Mouse (Mus musculus) intestine, embryonic 15.5 days (tissue): ENCODE measurements around the gene Gpr146. TPM values are rescaled to one million over a fixed set of nuclear protein-coding genes. Genes with fewer than 3 reads are reported as not detected.

ENCODE experiments used
- ATAC-seq: fragments of 200-750 bp; cut with Nextera tagmentation; 2 replicates; pipeline ENCODE4 v1.8.0; 2017; ENCODE audit warnings: moderate TSS enrichment, moderate library complexity
- H3K27ac ChIP-seq: fragments of 300-500 bp; sonication (generic); 2 replicates; pipeline ENCODE4 v1.5.1; 2015; ENCODE audit warnings: mild to moderate bottlenecking, inconsistent platforms
- H3K27me3 ChIP-seq: fragments of 300-500 bp; sonication (generic); replicated peaks from 2 replicates; pipeline ENCODE4 v1.6.1; 2015; ENCODE audit warnings: inconsistent platforms
- H3K36me3 ChIP-seq: fragments of 300-500 bp; sonication (generic); 2 replicates; pipeline ENCODE4 v1.6.1; 2015; ENCODE audit warnings: inconsistent platforms
- H3K4me1 ChIP-seq: fragments of 300-500 bp; sonication (generic); replicated peaks from 2 replicates; pipeline ENCODE4 v1.6.1; 2015; ENCODE audit warnings: inconsistent platforms
- H3K4me2 ChIP-seq: fragments of 300-500 bp; sonication (generic); replicated peaks from 2 replicates; pipeline ENCODE4 v1.6.1; 2015; ENCODE audit warnings: mild to moderate bottlenecking, inconsistent platforms
- H3K4me3 ChIP-seq: fragments of 300-500 bp; sonication (generic); replicated peaks from 2 replicates; pipeline ENCODE4 v1.5.1; 2015; ENCODE audit warnings: inconsistent platforms
- H3K9ac ChIP-seq: fragments of 300-500 bp; sonication (generic); 2 replicates; pipeline ENCODE4 v1.6.1; 2015; ENCODE audit warnings: inconsistent platforms
- H3K9me3 ChIP-seq: fragments of 300-500 bp; sonication (generic); 2 replicates; pipeline ENCODE4 v1.6.1; 2016; ENCODE audit warnings: inconsistent platforms
- WGBS: fragments of 180-500 bp; shearing (Covaris S2); methylation state at CpG from one replicate; pipeline ENCODE4 v1.1.7; 2015; 5-methylcytosine and 5-hydroxymethylcytosine counted together
- polyA plus RNA-seq: library from polyadenylated mRNA; unstranded; fragments of >200 nt; fragmentation: Nextera tagmentation; extraction: Ambion mirVana; gene quantifications from 2 replicates; pipeline ENCODE4 v1.2.1, GENCODE M21; 2015

Gpr146 gene
- polyA plus RNA-seq, 1 experiment from 2014 or later, result 2.2 TPM

- no peak overlapping the region for H3K27ac ChIP-seq
- no peak overlapping the region for H3K4me3 ChIP-seq
- WGBS, result 64% methylated on average over 7 of the region's 7 CpGs
- H3K27me3 ChIP-seq, result no peaks in the 10 kb centered on the region
- no peaks in the 10 kb centered on the region for H3K36me3 ChIP-seq
- no peaks in the 10 kb centered on the region for H3K9me3 ChIP-seq
- H3K4me1 ChIP-seq, result peaks cover 12% of the 10 kb centered on the region
- no peak overlapping the region for H3K9ac ChIP-seq
- no peak for ATAC-seq
- H3K4me2 ChIP-seq, result no peak overlapping the region
These were observed 13.6 kb upstream of the Gpr146 start for GRCm38 (mm10) chr5:139363858-139364257.

- H3K27ac ChIP-seq, result no peak overlapping the region
- H3K4me2 ChIP-seq, result 0 out of 2 replicates have a peak overlapping the region, but pooled peaks have one; percentile 23
- H3K9ac ChIP-seq, result 0 out of 2 replicates have a peak overlapping the region, but pooled peaks have one; percentile 21
- H3K9me3 ChIP-seq, result no peaks in the 10 kb centered on the region
- ATAC-seq, result peak; percentile 26; the same call in 1 of the 2 replicates
- WGBS, result 25% methylated on average over 12 of the region's 12 CpGs
- H3K36me3 ChIP-seq, result no peaks in the 10 kb centered on the region
- no peaks in the 10 kb centered on the region for H3K27me3 ChIP-seq
- peaks cover 12% of the 10 kb centered on the region for H3K4me1 ChIP-seq
- no peak overlapping the region for H3K4me3 ChIP-seq
These were observed 13.1 kb upstream of the Gpr146 start for GRCm38 (mm10) chr5:139364260-139364910.

- no peak overlapping the region for H3K27ac ChIP-seq
- no peak for ATAC-seq
- H3K9me3 ChIP-seq, result no peaks in the 10 kb centered on the region
- H3K9ac ChIP-seq, result peak overlapping the region; percentile 8; the same call in 1 of the 2 replicates
- peaks cover 12% of the 10 kb centered on the region for H3K4me1 ChIP-seq
- no peak overlapping the region for H3K4me2 ChIP-seq
- no peaks in the 10 kb centered on the region for H3K36me3 ChIP-seq
- H3K4me3 ChIP-seq, result no peak overlapping the region
- WGBS, result 31% methylated on average over 5 of the region's 5 CpGs
- H3K27me3 ChIP-seq, result no peaks in the 10 kb centered on the region
These were observed 12.5 kb upstream of the Gpr146 start for GRCm38 (mm10) chr5:139364911-139365571.

GRCm38 (mm10) chr5:139365827-139366226, 11.7 kb upstream of the Gpr146 start:
- Histone ChIP-seq H3K4me1 (peaks cover 12% of the 10 kb centered on the region), H3K27me3 (no peaks in the 10 kb centered on the region), H3K9me3 (no peaks in the 10 kb centered on the region), H3K36me3 (no peaks in the 10 kb centered on the region), H3K4me3 (no peak overlapping the region), H3K4me2 (no peak overlapping the region), H3K9ac (no peak overlapping the region), H3K27ac (no peak overlapping the region)
- 77% methylated on average over 1 of the region's 1 CpGs for WGBS
- ATAC-seq, result no peak

GRCm38 (mm10) chr5:139366484-139366883, 11.0 kb upstream of the Gpr146 start:
- Histone ChIP-seq H3K27ac (no peak overlapping the region), H3K9me3 (no peaks in the 10 kb centered on the region), H3K4me3 (no peak overlapping the region), H3K9ac (no peak overlapping the region), H3K27me3 (no peaks in the 10 kb centered on the region), H3K36me3 (no peaks in the 10 kb centered on the region), H3K4me1 (peaks cover 15% of the 10 kb centered on the region), H3K4me2 (no peak overlapping the region)
- WGBS, result 78% methylated on average over 11 of the region's 11 CpGs
- no peak for ATAC-seq

- Histone ChIP-seq H3K4me1 (peaks cover 24% of the 10 kb centered on the region), H3K36me3 (no peaks in the 10 kb centered on the region), H3K4me2 (no peak overlapping the region), H3K9ac (no peak overlapping the region; the same call in 1 of the 2 replicates), H3K27me3 (no peaks in the 10 kb centered on the region), H3K27ac (no peak overlapping the region), H3K9me3 (no peaks in the 10 kb centered on the region), H3K4me3 (no peak overlapping the region)
- no peak for ATAC-seq
- 83% methylated on average over 4 of the region's 4 CpGs for WGBS
These were observed 9.5 kb upstream of the Gpr146 start for GRCm38 (mm10) chr5:139367884-139368458.

- no peak for ATAC-seq
- Histone ChIP-seq H3K36me3 (no peaks in the 10 kb centered on the region), H3K27me3 (no peaks in the 10 kb centered on the region), H3K4me3 (no peak overlapping the region), H3K27ac (no peak overlapping the region), H3K4me2 (no peak overlapping the region), H3K4me1 (peaks cover 26% of the 10 kb centered on the region), H3K9ac (no peak overlapping the region), H3K9me3 (no peaks in the 10 kb centered on the region)
- WGBS, result 82% methylated on average over 11 of the region's 11 CpGs
These were observed 8.7 kb upstream of the Gpr146 start for GRCm38 (mm10) chr5:139368638-139369320.

GRCm38 (mm10) chr5:139370336-139370735, 7.2 kb upstream of the Gpr146 start:
- H3K36me3 ChIP-seq, result no peaks in the 10 kb centered on the region
- peaks cover 17% of the 10 kb centered on the region for H3K4me1 ChIP-seq
- no peak overlapping the region for H3K4me2 ChIP-seq
- H3K27ac ChIP-seq, result no peak overlapping the region
- no peak for ATAC-seq
- H3K9ac ChIP-seq, result no peak overlapping the region
- WGBS, result 84% methylated on average over 6 of the region's 6 CpGs
- no peak overlapping the region for H3K4me3 ChIP-seq
- no peaks in the 10 kb centered on the region for H3K27me3 ChIP-seq
- H3K9me3 ChIP-seq, result no peaks in the 10 kb centered on the region

- Histone ChIP-seq H3K36me3 (no peaks in the 10 kb centered on the region), H3K27ac (no peak overlapping the region), H3K4me3 (peak overlapping the region; percentile 63), H3K4me1 (peaks cover 16% of the 10 kb centered on the region; the same call in 1 of the 2 replicates), H3K9me3 (no peaks in the 10 kb centered on the region), H3K27me3 (no peaks in the 10 kb centered on the region), H3K4me2 (peak overlapping the region; percentile 80), H3K9ac (peak overlapping the region; percentile 93; the same call in 1 of the 2 replicates)
- WGBS, result 59% methylated on average over 5 of the region's 5 CpGs
- no peak for ATAC-seq
These were observed 6.4 kb upstream of the Gpr146 start for GRCm38 (mm10) chr5:139371118-139371517.

GRCm38 (mm10) chr5:139371631-139372401, 5.7 kb upstream of the Gpr146 start:
- peak overlapping the region; percentile 81 for H3K27ac ChIP-seq
- WGBS, result 1% methylated on average over 39 of the region's 39 CpGs

GRCm38 (mm10) chr5:139373126-139373525, 4.4 kb upstream of the Gpr146 start:
- Histone ChIP-seq H3K36me3 (no peaks in the 10 kb centered on the region), H3K4me3 (no peak overlapping the region), H3K4me1 (peaks cover 27% of the 10 kb centered on the region), H3K27ac (no peak overlapping the region), H3K4me2 (no peak overlapping the region), H3K9ac (no peak overlapping the region), H3K9me3 (no peaks in the 10 kb centered on the region), H3K27me3 (no peaks in the 10 kb centered on the region)
- ATAC-seq, result no peak
- 74% methylated on average over 3 of the region's 3 CpGs for WGBS

More at GRCm38 (mm10) chr5:139371631-139372401, 5.7 kb upstream of the Gpr146 start:
- H3K9ac ChIP-seq, result peak overlapping the region; percentile 93
- peak overlapping the region; percentile 63 for H3K4me3 ChIP-seq
- no peaks in the 10 kb centered on the region for H3K36me3 ChIP-seq
- ATAC-seq, result peak; percentile 95
- peak overlapping the region; percentile 80 for H3K4me2 ChIP-seq
- no peaks in the 10 kb centered on the region for H3K27me3 ChIP-seq
- H3K4me1 ChIP-seq, result peaks cover 16% of the 10 kb centered on the region; the same call in 1 of the 2 replicates
- no peaks in the 10 kb centered on the region for H3K9me3 ChIP-seq
